ENCODE assay signal across 16 mouse cellular contexts in genomic region chr10:94140227-94140931, GRCm38 (mm10).
"Had no signal": no experiment of that assay in that cellular context is flagged by ENCODE, and none has a peak within 500 bp of the region (broad histone marks: within the 10 kb centered on the region; RNA-seq: fewer than 3 reads in every experiment).

No protein-coding gene starts in this region.

- H3K27me3 ChIP-seq: lung, embryonic 15.5 days; neural tube, embryonic 12.5 days; stomach, embryonic 15.5 days had no signal

- DNase-seq: lung, adult 2 months; lung, postnatal 14 days; lung, postnatal 36 days; midbrain, embryonic 14.5 days; right cerebral cortex, postnatal 14 days; thymus, adult 2 months; thymus, postnatal 25 days; thymus, postnatal 4 days had no signal

- H3K9ac ChIP-seq: lung, embryonic 15.5 days; neural tube, embryonic 12.5 days; stomach, embryonic 15.5 days had no signal

- H3K9me3 ChIP-seq: lung, embryonic 15.5 days; megakaryocyte, embryonic 14.5 days; neural tube, embryonic 12.5 days; stomach, embryonic 15.5 days had no signal

- H3K27ac ChIP-seq: lung, embryonic 15.5 days; macrophage; neural tube, embryonic 12.5 days; stomach, embryonic 15.5 days had no signal

- H3K4me1 ChIP-seq: megakaryocyte, embryonic 14.5 days; neural tube, embryonic 12.5 days; stomach, embryonic 15.5 days had no signal

- H3K4me3 ChIP-seq: lung, embryonic 15.5 days; megakaryocyte, embryonic 14.5 days; neural tube, embryonic 12.5 days; stomach, embryonic 15.5 days had no signal

- H3K36me3 ChIP-seq: lung, embryonic 15.5 days; stomach, embryonic 15.5 days had no signal

- H3K4me2 ChIP-seq: lung, embryonic 15.5 days; midbrain, embryonic 11.5 days; neural tube, embryonic 12.5 days; stomach, embryonic 15.5 days had no signal

- ATAC-seq: lung, postnatal 0 days; midbrain, embryonic 16.5 days had no signal
